Mouse (Mus musculus) hindlimb bud, embryonic 11.5 days (tissue): ENCODE data around the gene Stox2.
"Not testable (repeated sequence)": the region's sequence is repeated elsewhere in the genome, so short reads cannot be mapped to it uniquely, and the experiment has no call there.

ENCODE experiments used
- DNase-seq: peaks from one replicate; pipeline ENCODE4 v3.0.0-alpha.2; 2012; ENCODE audit warnings: low read depth, low spot score; ENCODE audit errors: extremely low spot score

Stox2 gene

GRCm38 (mm10) chr8:47446312-47447046 lies at the start of gene Stox2:
Gene Stox2 (minus strand): TSS chr8:47446362.
- no peak for DNase-seq

GRCm38 (mm10) chr8:47495428-47495827 lies 49.3 kb upstream of the Stox2 start:
- no peak for DNase-seq

- no peak for DNase-seq
Observed at GRCm38 (mm10) chr8:47494602-47495153, 48.5 kb upstream of the Stox2 start.

GRCm38 (mm10) chr8:47493106-47493505 lies 46.9 kb upstream of the Stox2 start:
- no peak for DNase-seq

- DNase-seq: no peak
Observed at GRCm38 (mm10) chr8:47487231-47487630, 41.1 kb upstream of the Stox2 start.

- no peak for DNase-seq
Observed at GRCm38 (mm10) chr8:47482354-47483071, 36.4 kb upstream of the Stox2 start.

- DNase-seq: no peak
Observed at GRCm38 (mm10) chr8:47480039-47480438, 33.9 kb upstream of the Stox2 start.

- DNase-seq: no peak
Observed at GRCm38 (mm10) chr8:47461650-47462049, 15.5 kb upstream of the Stox2 start.

- DNase-seq: no peak
Observed at GRCm38 (mm10) chr8:47459216-47459749, 13.1 kb upstream of the Stox2 start.

GRCm38 (mm10) chr8:47458591-47458990 lies 12.4 kb upstream of the Stox2 start:
- DNase-seq: no peak

- not testable (repeated sequence) for DNase-seq
Observed at GRCm38 (mm10) chr8:47449211-47449610, 3.0 kb upstream of the Stox2 start.

GRCm38 (mm10) chr8:47439271-47439670 lies 6.9 kb downstream of the Stox2 start:
- DNase-seq: no peak

- no peak for DNase-seq
Observed at GRCm38 (mm10) chr8:47437976-47438375, 8.2 kb downstream of the Stox2 start.

- DNase-seq: no peak
Observed at GRCm38 (mm10) chr8:47435861-47436260, 10.3 kb downstream of the Stox2 start.

GRCm38 (mm10) chr8:47435412-47435811 lies 10.8 kb downstream of the Stox2 start:
- DNase-seq: no peak

- no peak for DNase-seq
Observed at GRCm38 (mm10) chr8:47431263-47431662, 14.9 kb downstream of the Stox2 start.

GRCm38 (mm10) chr8:47414258-47414525 lies 32.0 kb downstream of the Stox2 start:
- DNase-seq: not testable (repeated sequence)

- no peak for DNase-seq
Observed at GRCm38 (mm10) chr8:47413524-47414257, 32.5 kb downstream of the Stox2 start.

GRCm38 (mm10) chr8:47412696-47413523 lies 33.3 kb downstream of the Stox2 start:
- no peak for DNase-seq

- no peak for DNase-seq
Observed at GRCm38 (mm10) chr8:47411994-47412695, 34.0 kb downstream of the Stox2 start.
